8 mouse cellular contexts compared by ENCODE assay signal in genomic region chr1:136051013-136051315, GRCm38 (mm10). TPM values are rescaled to one million over a fixed set of nuclear protein-coding genes. Genes with fewer than 3 reads are reported as not detected.
DNase-seq lines count a peak whose midpoint lies in the region; ATAC-seq and TF ChIP-seq lines count a peak whose summit lies in the region.

No protein-coding gene starts in this region.

- H3K4me3 ChIP-seq in E14TG2a.4 (replicated peaks; ENCODE audit: low read length): peak overlapping the region; percentile 70
- H3K4me3 ChIP-seq in forebrain, embryonic 11.5 days (ENCODE audit: low read depth, low read length): peak overlapping the region; percentile 31
- peak overlapping the region; percentile 27 for H3K4me3 ChIP-seq in limb, embryonic 11.5 days (ENCODE audit: low read depth, low read length)
- H3K4me3 ChIP-seq in midbrain, embryonic 15.5 days: peak overlapping the region; percentile 40

- 0 out of 2 replicates have a peak, but pooled peaks cover under 1% of the 10 kb centered on the region for H3K9me3 ChIP-seq in E14TG2a.4 (ENCODE audit: low read length)
- H3K9me3 ChIP-seq in forebrain, embryonic 11.5 days (ENCODE audit: control insufficient read depth, low read length): no peaks in the 10 kb centered on the region
- no peaks in the 10 kb centered on the region for H3K9me3 ChIP-seq in limb, embryonic 11.5 days (ENCODE audit: control insufficient read depth, low read length)
- no peaks in the 10 kb centered on the region for H3K9me3 ChIP-seq in midbrain, embryonic 15.5 days

- peaks cover 19% of the 10 kb centered on the region for H3K4me1 ChIP-seq in E14TG2a.4 (replicated peaks; ENCODE audit: low read depth, low read length)
- H3K4me1 ChIP-seq in forebrain, embryonic 11.5 days (replicated peaks; ENCODE audit: control insufficient read depth, insufficient read depth, low read length): peaks cover 8% of the 10 kb centered on the region; the same call in 1 of the 2 replicates
- peaks cover 8% of the 10 kb centered on the region; the same call in 1 of the 2 replicates for H3K4me1 ChIP-seq in limb, embryonic 11.5 days (ENCODE audit: control insufficient read depth, insufficient read depth, low read length)
- H3K4me1 ChIP-seq in midbrain, embryonic 15.5 days: peaks cover 10% of the 10 kb centered on the region

- TF ChIP-seq CTCF in E14TG2a.4 (conservative IDR thresholded peaks at IDR 0.05; ENCODE audit: low read length): no peak

- H3K9ac ChIP-seq in forebrain, embryonic 11.5 days (ENCODE audit: low read length): peak overlapping the region; percentile 39
- H3K9ac ChIP-seq in limb, embryonic 11.5 days (ENCODE audit: low read length): peak overlapping the region; percentile 22; the same call in 1 of the 2 replicates
- H3K9ac ChIP-seq in midbrain, embryonic 15.5 days: peak overlapping the region; percentile 45

- H3K27me3 ChIP-seq in E14TG2a.4 (ENCODE audit: insufficient read depth, low read length): peaks cover 66% of the 10 kb centered on the region
- H3K27me3 ChIP-seq in forebrain, embryonic 11.5 days (ENCODE audit: control insufficient read depth, insufficient read depth, low read length): peaks cover 24% of the 10 kb centered on the region
- H3K27me3 ChIP-seq in limb, embryonic 11.5 days (ENCODE audit: control insufficient read depth, insufficient read depth, low read length): peaks cover 27% of the 10 kb centered on the region
- peaks cover 35% of the 10 kb centered on the region for H3K27me3 ChIP-seq in midbrain, embryonic 15.5 days (replicated peaks)

- no peaks in the 10 kb centered on the region for H3K36me3 ChIP-seq in E14TG2a.4 (ENCODE audit: insufficient read depth, low read length)
- H3K36me3 ChIP-seq in forebrain, embryonic 11.5 days (ENCODE audit: control insufficient read depth, insufficient read depth, low read length): no peaks in the 10 kb centered on the region
- no peaks in the 10 kb centered on the region for H3K36me3 ChIP-seq in limb, embryonic 11.5 days (ENCODE audit: control insufficient read depth, insufficient read depth, low read length)
- H3K36me3 ChIP-seq in midbrain, embryonic 15.5 days (replicated peaks): no peaks in the 10 kb centered on the region

- DNase-seq in frontal cortex, postnatal 36 days (ENCODE audit: low spot score in 2 of 2): no peak
- peak; percentile 71 for DNase-seq in forebrain, embryonic 11.5 days (ENCODE audit: low spot score)
- DNase-seq in limb, embryonic 11.5 days (ENCODE audit: low spot score): peak; percentile 43
- peak; percentile 17 to 32 for DNase-seq in thymus, postnatal 10 days (ENCODE audit: low spot score in 2 of 2)
- DNase-seq in frontal cortex, postnatal 25 days (ENCODE audit: low spot score in 2 of 2): no peak

- H3K4me2 ChIP-seq in forebrain, embryonic 11.5 days (ENCODE audit: low read depth, low read length, severe bottlenecking): peak overlapping the region; percentile 49
- peak overlapping the region; percentile 50 for H3K4me2 ChIP-seq in limb, embryonic 11.5 days (ENCODE audit: low read depth, severe bottlenecking)
- peak overlapping the region; percentile 60 for H3K4me2 ChIP-seq in midbrain, embryonic 15.5 days

- WGBS in forebrain, embryonic 11.5 days: 1% methylated on average over 36 of the region's 36 CpGs
- WGBS in limb, embryonic 11.5 days: under 1% methylated on average over 36 of the region's 36 CpGs
- under 1% methylated on average over 36 of the region's 36 CpGs for WGBS in midbrain, embryonic 15.5 days

- ATAC-seq in frontal cortex, adult (ENCODE audit: low TSS enrichment): peak; percentile 5; the same call in 1 of the 2 replicates
- peak; percentile 17; the same call in 1 of the 2 replicates for ATAC-seq in forebrain, embryonic 11.5 days (replicated peaks; ENCODE audit: low FRiP score)
- peak; percentile 36; the same call in 1 of the 2 replicates for ATAC-seq in limb, embryonic 11.5 days (ENCODE audit: insufficient number of reproducible peaks, low FRiP score, low TSS enrichment, low read depth)
- peak; percentile 51 for ATAC-seq in midbrain, embryonic 15.5 days (replicated peaks)

- H3K27ac ChIP-seq in forebrain, embryonic 11.5 days (ENCODE audit: low read depth, low read length): no peak overlapping the region
- H3K27ac ChIP-seq in limb, embryonic 11.5 days (replicated peaks; ENCODE audit: low read depth, low read length): no peak overlapping the region
- no peak overlapping the region for H3K27ac ChIP-seq in midbrain, embryonic 15.5 days

RNA-seq across cellular contexts. Expression of gene Ascl5, which starts 0.4 kb away (rescaled TPM):
- polyA plus RNA-seq in forebrain, embryonic 11.5 days (2014; fragmentation: Nextera tagmentation; extraction: Ambion mirVana): not detected in 2 replicates
- not detected in 2 replicates for polyA plus RNA-seq in limb, embryonic 11.5 days (2014; fragmentation: Nextera tagmentation; extraction: Ambion mirVana)
- polyA plus RNA-seq in midbrain, embryonic 15.5 days (2015; fragmentation: Nextera tagmentation; extraction: Ambion mirVana): not detected in 2 replicates

RNA-seq across cellular contexts. Expression of gene Cacna1s, which starts 1.6 kb away (rescaled TPM):
- 0.20 and 0.36 TPM in 2 replicates for polyA plus RNA-seq in forebrain, embryonic 11.5 days (2014; fragmentation: Nextera tagmentation; extraction: Ambion mirVana)
- 0.17 and 0.21 TPM in 2 replicates for polyA plus RNA-seq in limb, embryonic 11.5 days (2014; fragmentation: Nextera tagmentation; extraction: Ambion mirVana)
- 0.12 and 0.17 TPM in 2 replicates for polyA plus RNA-seq in midbrain, embryonic 15.5 days (2015; fragmentation: Nextera tagmentation; extraction: Ambion mirVana)

RNA-seq across cellular contexts. Expression of gene Tmem9, which starts 43.0 kb away (rescaled TPM):
- 89.4 and 98.3 TPM in 2 replicates for polyA plus RNA-seq in forebrain, embryonic 11.5 days (2014; fragmentation: Nextera tagmentation; extraction: Ambion mirVana)
- polyA plus RNA-seq in limb, embryonic 11.5 days (2014; fragmentation: Nextera tagmentation; extraction: Ambion mirVana): 60.6 and 99.8 TPM in 2 replicates
- 150 and 154 TPM in 2 replicates for polyA plus RNA-seq in midbrain, embryonic 15.5 days (2015; fragmentation: Nextera tagmentation; extraction: Ambion mirVana)

RNA-seq across cellular contexts. Expression of gene Igfn1, which starts 44.8 kb away (rescaled TPM):
- not detected in 2 replicates for polyA plus RNA-seq in forebrain, embryonic 11.5 days (2014; fragmentation: Nextera tagmentation; extraction: Ambion mirVana)
- polyA plus RNA-seq in limb, embryonic 11.5 days (2014; fragmentation: Nextera tagmentation; extraction: Ambion mirVana): 0.13 and 0.17 TPM in 2 replicates
- polyA plus RNA-seq in midbrain, embryonic 15.5 days (2015; fragmentation: Nextera tagmentation; extraction: Ambion mirVana): not detected in 2 replicates

Comparison
In these comparisons a context has a peak if more than half of its experiments do, and no peak if none do; other contexts are left out.
1. DNase-seq: peak in forebrain, embryonic 11.5 days (single experiment), limb, embryonic 11.5 days (single experiment) and thymus, postnatal 10 days (2 of 2); none in frontal cortex, postnatal 36 days (0 of 2) and frontal cortex, postnatal 25 days (0 of 2).
2. Peak in every context shown above with its lines, with median percentiles within 50 percentile points of each other: ATAC-seq, H3K4me3 ChIP-seq, H3K4me2 ChIP-seq and H3K9ac ChIP-seq.